Mouse (Mus musculus) CD4-positive, CD25-positive, alpha-beta regulatory T cell, adult 2 months (primary cell): Measurements from ENCODE around the gene Mgll.

Experiments used
- DNase-seq: peaks from one replicate; pipeline ENCODE4 v3.0.0-alpha.2; 2012; ENCODE audit warnings: low read depth, low spot score

The Mgll gene

GRCm38 (mm10) chr6:88843781-88844725 is 119.8 kb downstream of the Mgll start:
- DNase-seq, result no peak

GRCm38 (mm10) chr6:88844901-88845565 is 120.8 kb downstream of the Mgll start:
- no peak for DNase-seq

DNA sequence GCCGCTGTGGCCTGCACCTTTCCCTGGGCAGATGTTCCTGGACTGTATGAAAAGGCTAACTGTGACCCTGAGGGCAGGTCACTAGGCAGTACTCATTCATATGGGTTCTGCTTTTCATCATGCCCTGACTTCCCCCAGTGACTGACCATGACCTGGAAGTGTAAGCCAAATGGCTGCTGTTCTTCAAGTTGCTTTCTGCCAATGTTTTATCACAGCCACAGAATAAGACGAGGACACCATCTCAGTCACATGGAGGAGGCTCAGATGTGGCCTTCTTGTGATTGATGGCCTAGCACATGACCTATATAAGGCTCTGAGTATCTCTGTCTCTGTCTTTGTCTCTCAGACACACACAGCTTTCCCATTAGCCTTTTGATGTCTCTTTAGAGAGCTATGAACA is 123.4 kb downstream of the Mgll start:
- DNase-seq, result no peak

GRCm38 (mm10) chr6:88849270-88849669 is 125.1 kb downstream of the Mgll start:
- peak; percentile 62 for DNase-seq

GRCm38 (mm10) chr6:88850034-88850433 is 125.8 kb downstream of the Mgll start:
- no peak for DNase-seq

GRCm38 (mm10) chr6:88854509-88854908 is 130.3 kb downstream of the Mgll start:
- no peak for DNase-seq

DNA sequence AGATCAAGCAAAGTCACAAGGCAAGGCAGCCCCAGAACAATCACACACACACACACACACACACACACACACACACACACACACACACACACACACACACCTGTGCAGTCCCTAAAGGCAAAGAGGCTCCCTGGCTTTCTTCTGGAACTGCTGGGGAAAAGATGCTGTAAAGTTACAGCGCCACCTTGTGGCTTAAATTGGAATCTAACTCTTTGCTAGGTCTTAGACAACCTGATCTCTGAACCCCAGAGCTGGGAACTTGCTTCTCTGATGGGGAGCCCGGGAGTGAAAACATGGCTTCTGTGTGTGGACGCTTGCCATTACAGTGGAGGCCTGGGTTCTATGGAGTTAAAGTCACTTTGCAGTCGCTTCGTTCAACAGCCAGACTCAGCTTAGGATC is 131.4 kb downstream of the Mgll start:
- peak; percentile 82 for DNase-seq

- DNase-seq, result no peak
Measured at GRCm38 (mm10) chr6:88857249-88857648, 133.0 kb downstream of the Mgll start.

DNA sequence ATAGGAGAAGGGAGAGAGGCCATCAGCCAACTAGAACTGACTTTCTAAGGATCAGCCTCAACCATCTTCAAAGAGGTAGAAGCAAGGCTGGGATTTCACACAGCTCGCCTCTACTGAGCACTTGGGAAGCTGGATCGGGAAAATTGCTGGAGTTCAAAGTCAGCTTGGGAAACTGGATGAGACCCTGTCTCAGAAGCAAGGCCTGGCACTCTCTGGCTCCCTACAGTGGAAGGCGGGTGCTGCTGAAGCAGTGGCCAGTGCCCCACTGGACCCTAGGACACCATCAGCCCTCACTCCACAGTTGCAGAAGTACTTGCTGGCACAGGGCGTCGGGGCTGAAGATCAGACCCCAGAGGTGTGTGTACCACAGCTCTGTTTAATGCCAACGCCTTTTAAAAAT is 133.6 kb downstream of the Mgll start:
- DNase-seq, result no peak

DNA sequence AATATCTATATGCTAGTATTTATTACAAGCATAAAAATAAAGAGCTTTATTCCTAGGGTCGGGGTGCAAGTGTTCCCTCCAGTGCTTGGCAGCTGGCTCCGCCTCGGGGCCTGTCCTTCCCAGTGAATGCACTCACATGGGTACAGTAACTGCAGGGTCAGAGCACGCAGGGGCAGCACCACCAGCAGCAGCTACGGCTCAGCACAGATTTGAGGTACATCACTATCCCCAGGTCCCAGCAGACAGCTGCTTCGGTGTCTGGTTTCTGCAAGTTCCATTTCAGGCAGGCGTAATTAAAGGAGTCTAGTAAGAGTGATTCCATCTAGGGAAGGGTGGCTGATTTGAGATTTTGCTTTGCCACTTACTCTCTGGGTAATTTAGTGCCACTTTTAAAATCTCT is 134.1 kb downstream of the Mgll start:
- DNase-seq, result no peak

- DNase-seq, result peak; percentile 51
Measured at GRCm38 (mm10) chr6:88860914-88861313, 136.7 kb downstream of the Mgll start.

GRCm38 (mm10) chr6:88865704-88866103 is 141.5 kb downstream of the Mgll start:
- DNase-seq, result no peak

DNA sequence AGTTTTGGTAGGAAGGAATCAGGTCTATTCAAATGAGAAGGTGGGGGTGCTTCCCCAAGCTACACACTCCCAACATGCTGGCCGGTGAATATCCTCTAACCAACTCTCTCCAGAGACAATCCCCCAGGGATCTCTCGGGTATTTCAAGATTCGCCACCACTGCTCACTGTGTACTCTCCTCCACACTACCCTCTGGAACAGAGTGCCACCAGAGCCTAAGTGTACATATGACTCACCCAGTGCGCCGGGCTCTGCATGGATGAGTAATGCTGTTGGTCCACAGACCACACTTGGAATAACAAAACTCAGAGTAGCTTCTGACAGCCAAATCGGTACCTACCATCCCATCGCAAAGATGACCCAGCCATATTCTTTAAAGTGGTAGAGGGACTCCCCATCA is 145.2 kb downstream of the Mgll start:
- no peak for DNase-seq

GRCm38 (mm10) chr6:88870594-88870993 is 146.4 kb downstream of the Mgll start:
- DNase-seq, result no peak

- DNase-seq, result no peak
Measured at GRCm38 (mm10) chr6:88871546-88871945, 147.3 kb downstream of the Mgll start.

DNA sequence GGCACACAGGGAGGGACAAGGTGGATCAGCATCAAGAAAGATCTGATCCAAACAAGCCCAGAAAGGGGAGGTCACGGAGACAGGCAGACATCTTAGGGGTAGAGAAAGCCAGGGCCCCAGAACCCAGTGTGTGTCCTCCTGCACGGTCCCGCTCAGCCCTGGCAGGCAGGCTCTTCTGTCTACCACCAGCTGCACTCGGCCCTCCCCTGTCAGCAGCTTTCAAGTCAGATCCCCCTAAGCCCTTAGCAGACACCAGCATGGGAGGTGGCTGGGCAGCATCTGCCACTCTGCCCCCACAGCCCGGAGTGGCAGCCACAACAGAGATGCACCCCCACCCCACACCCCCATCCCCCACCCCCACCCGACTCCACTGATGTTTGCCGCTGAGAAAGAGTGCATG is 148.6 kb downstream of the Mgll start:
- DNase-seq, result no peak

DNA sequence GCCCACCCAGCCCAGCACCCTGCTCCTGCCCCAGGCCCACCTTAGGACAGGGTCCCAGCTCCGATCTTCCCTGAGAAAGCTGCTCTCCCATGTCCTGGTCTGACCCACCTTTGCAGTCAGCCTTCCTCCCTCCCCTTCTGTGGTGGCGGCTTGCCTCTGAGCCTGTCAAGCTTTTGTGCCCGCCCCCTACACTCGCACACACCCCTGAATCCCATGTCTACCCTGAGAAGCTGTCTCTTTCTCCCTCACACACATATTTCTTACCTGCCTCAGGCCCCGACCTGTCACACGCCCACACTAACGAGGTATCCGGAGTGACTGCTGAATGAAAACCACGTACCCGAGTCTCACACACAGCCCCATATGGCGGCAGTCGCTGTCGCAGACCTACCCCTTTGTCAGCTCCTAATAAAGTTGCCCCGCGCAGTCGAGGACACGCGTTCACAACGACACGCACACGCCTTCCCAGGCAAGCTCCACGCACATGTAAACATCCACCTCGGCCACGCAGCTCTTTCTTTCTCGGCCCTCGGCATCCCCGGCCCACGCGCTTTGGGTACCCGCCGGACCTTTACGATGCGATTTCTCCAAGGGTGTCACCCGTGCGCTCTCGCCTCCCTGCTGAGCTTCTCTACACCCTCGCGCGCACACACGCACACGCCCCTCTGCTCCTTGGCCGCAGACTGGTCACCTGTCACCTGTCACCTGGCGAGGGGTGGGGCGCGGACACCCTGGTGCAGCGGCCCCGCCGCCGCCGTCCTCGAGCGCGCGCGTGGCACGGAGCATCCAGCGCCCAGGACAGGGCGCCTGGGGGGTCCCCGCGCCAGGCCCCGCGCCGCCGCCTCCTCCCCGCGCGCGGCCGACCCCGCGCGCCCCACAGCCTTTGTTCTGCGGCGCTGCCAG is 150.0 kb downstream of the Mgll start:
- no peak for DNase-seq

GRCm38 (mm10) chr6:88874868-88875508 is 150.8 kb downstream of the Mgll start, which contains the start of gene Podxl2:
Gene Podxl2 (minus strand): TSS chr6:88875044.
- DNase-seq, result peak; percentile 20
